Mouse (Mus musculus): Measurements from ENCODE around the gene S100a5.

DNA sequence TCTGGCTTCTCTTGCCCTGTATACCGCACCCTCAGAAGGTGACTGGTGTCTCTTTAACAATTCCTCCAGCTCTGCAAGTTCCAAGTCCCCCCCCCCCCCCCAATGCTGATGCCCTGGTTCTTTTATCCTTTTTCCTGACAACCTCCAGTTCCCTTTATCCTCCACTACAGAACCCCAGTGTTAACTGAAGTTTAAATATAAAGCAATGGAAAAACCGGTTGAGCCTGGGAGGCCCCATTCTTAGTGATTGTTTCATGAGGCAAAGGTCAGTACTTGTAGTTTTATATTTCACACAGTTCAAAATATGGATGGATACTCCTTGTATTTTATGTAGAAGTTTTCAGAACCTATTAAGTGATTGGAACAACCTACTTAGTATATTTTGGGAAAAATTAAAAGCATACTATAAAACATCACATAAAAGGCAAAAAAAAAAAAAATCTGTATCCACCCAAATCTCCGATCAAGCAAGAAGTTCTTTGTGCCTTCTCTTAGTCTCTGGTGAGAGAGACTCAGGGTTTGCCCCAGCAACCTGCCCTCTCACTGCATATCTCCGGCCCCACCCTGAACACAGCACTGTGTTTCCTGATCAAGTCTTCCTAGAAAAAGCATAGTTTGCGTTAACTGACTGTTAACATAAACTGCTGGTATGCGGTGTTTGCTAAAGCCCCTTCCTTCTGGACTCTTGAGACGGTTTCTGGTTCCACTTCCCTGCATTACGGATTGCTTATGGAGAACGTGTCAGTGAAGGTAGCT is 18.1 kb downstream of the S100a5 start:
- no peak for TF ChIP-seq TAL1 (conservative IDR thresholded peaks at IDR 0.05; ENCODE audit: low read depth, low read length)
- TF ChIP-seq CTCF (IDR thresholded peaks at IDR 0.05; ENCODE audit: low read depth, low read length): no peak
- TF ChIP-seq POLR2AphosphoS5 (IDR thresholded peaks at IDR 0.05; ENCODE audit: insufficient replicate concordance, low read depth, low read length): no peak
- no peak for TF ChIP-seq GATA1 (IDR thresholded peaks at IDR 0.05; ENCODE audit: borderline replicate concordance, low read length)

All from G1E (cell line).